ENCODE assay signal across 24 mouse cellular contexts in the genomic region with DNA sequence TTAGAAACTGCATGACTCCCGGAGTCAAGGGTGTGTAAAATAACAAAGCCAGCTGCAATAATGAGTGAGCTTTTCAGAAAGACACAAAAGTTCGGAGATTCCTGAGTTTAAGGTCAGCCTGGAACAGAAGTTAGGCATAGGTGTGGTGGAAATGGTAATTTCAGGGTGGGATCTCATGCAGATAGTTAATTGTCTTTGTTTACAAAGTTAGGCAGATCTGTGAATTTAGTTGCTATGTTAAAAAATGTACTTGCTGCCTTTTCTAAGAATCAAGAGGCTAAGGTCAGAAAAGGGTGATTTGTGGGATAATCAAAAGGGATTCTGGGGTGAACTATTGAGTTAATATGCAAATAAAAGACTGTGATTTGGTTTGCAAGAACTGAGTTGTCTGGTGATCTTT. TPM values are rescaled to one million over a fixed set of nuclear protein-coding genes. Genes with fewer than 3 reads are reported as not detected.
"Had no signal": no experiment of that assay in that cellular context is flagged by ENCODE, and none has a peak within 500 bp of the region (broad histone marks: within the 10 kb centered on the region; RNA-seq: fewer than 3 reads in every experiment).

No protein-coding gene starts in this region.

- H3K9ac ChIP-seq: lung, embryonic 14.5 days; midbrain, embryonic 13.5 days; midbrain, embryonic 15.5 days; neural tube, embryonic 12.5 days had no signal

- H3K9me3 ChIP-seq: midbrain, embryonic 15.5 days; neural tube, embryonic 12.5 days had no signal

- H3K27ac ChIP-seq: midbrain, embryonic 13.5 days; midbrain, embryonic 15.5 days; neural tube, embryonic 12.5 days had no signal

- H3K4me3 ChIP-seq: megakaryocyte, embryonic 14.5 days; midbrain, embryonic 13.5 days; midbrain, embryonic 15.5 days; neural tube, embryonic 12.5 days had no signal

- H3K36me3 ChIP-seq: midbrain, embryonic 13.5 days; midbrain, embryonic 15.5 days; neural tube, embryonic 12.5 days had no signal

- DNase-seq: lung, adult 18-20 months; lung, embryonic 14.5 days; lung, postnatal 10 days; lung, postnatal 4 days; right cerebral cortex, postnatal 14 days; spleen, adult 18-20 months; thymus, adult 18-20 months; thymus, postnatal 14 days; thymus, postnatal 36 days had no signal

- H3K27me3 ChIP-seq: megakaryocyte, embryonic 14.5 days; midbrain, embryonic 13.5 days; midbrain, embryonic 15.5 days; neural tube, embryonic 12.5 days had no signal

- H3K4me1 ChIP-seq: megakaryocyte, embryonic 14.5 days; midbrain, embryonic 13.5 days; midbrain, embryonic 15.5 days; neural tube, embryonic 12.5 days had no signal

RNA-seq across cellular contexts. Expression of a gene that starts 43.5 kb away (rescaled TPM):
- total RNA-seq: midbrain, postnatal 0 days; monocyte, adult 5-6 weeks; neutrophil, adult 5-6 weeks had no signal
- polyA plus RNA-seq: liver, embryonic 16.5 days; lung, embryonic 14.5 days; lung, embryonic 16.5 days; midbrain, embryonic 11.5 days; midbrain, embryonic 13.5 days; midbrain, embryonic 15.5 days; midbrain, postnatal 0 days; neural tube, embryonic 12.5 days; neural tube, embryonic 14.5 days; small intestine, adult 2 months; stomach, embryonic 14.5 days; stomach, embryonic 16.5 days; thymus, postnatal 0 days had no signal

RNA-seq across cellular contexts. Expression of a gene that starts 47.4 kb away (rescaled TPM):
- total RNA-seq: midbrain, postnatal 0 days; monocyte, adult 5-6 weeks; neutrophil, adult 5-6 weeks had no signal
- polyA plus RNA-seq: liver, embryonic 16.5 days; lung, embryonic 14.5 days; lung, embryonic 16.5 days; midbrain, embryonic 11.5 days; midbrain, embryonic 13.5 days; midbrain, embryonic 15.5 days; midbrain, postnatal 0 days; neural tube, embryonic 12.5 days; neural tube, embryonic 14.5 days; small intestine, adult 2 months; stomach, embryonic 14.5 days; stomach, embryonic 16.5 days; thymus, postnatal 0 days had no signal
